Mouse (Mus musculus) erythroblast, adult 5-6 weeks (primary cell): ENCODE measurements around the gene Gm45623. TPM values are rescaled to one million over a fixed set of nuclear protein-coding genes. Genes with fewer than 3 reads are reported as not detected.
A peak's percentile ranks its signal among the peaks of the same experiment; 100 is the strongest.

Experiments
- ATAC-seq: replicated peaks from 2 replicates; pipeline ENCODE4 v1.8.0; 2016; ENCODE audit warnings: moderate number of reproducible peaks, mild to moderate bottlenecking, moderate TSS enrichment, inconsistent platforms; ENCODE audit not compliant: poor library complexity, low FRiP score, severe bottlenecking
- total RNA-seq, 2 experiments: library from RNA; stranded (forward) in 1 of 2; stranded (reverse) in 1 of 2; fragments of 150-400 nt in 1 of 2; fragments of 200-764, 138-1000 nt in 1 of 2; gene quantifications; 2 replicates each; pipeline versions ENCODE4 v1.2.3 to v1.2.4; 2015 to 2017; ENCODE audit warnings: low replicate concordance in 2 of 2

Gm45623 gene
- total RNA-seq, 2 experiments from 2014 or later, result not detected

GRCm38 (mm10) chr13:56703871-56704321, 49.7 kb downstream of the Gm45623 start:
- ATAC-seq, result peak; percentile 41; the same call in 1 of the 2 replicates

GRCm38 (mm10) chr13:56703222-56703870, 50.3 kb downstream of the Gm45623 start:
- peak; percentile 44; the same call in 1 of the 2 replicates for ATAC-seq

- no peak for ATAC-seq
Observed at GRCm38 (mm10) chr13:56702469-56703221, 51.0 kb downstream of the Gm45623 start, which contains the start of gene Smad5. Smad5 (plus strand) TSS chr13:56703010.

Other genes with a start within 250 kb of the Gm45623 start
- gene Fbxl21, start 231.4 kb downstream of the Gm45623 start, total RNA-seq (2015; ENCODE audit: low replicate concordance), result not detected in 2 replicates
- gene Fbxl21, start 231.4 kb downstream of the Gm45623 start, total RNA-seq (2017; ENCODE audit: low replicate concordance), result not detected in 2 replicates
- gene Lect2, start 205.3 kb downstream of the Gm45623 start, total RNA-seq (2015; ENCODE audit: low replicate concordance), result not detected in 2 replicates
- gene Lect2, start 205.3 kb downstream of the Gm45623 start, total RNA-seq (2017; ENCODE audit: low replicate concordance), result not detected in 2 replicates
- gene Tgfbi, start 144.3 kb downstream of the Gm45623 start, total RNA-seq (2015; ENCODE audit: low replicate concordance), result 20.4 and 25.7 TPM in 2 replicates
- 20.8 and 27.5 TPM in 2 replicates for gene Tgfbi, start 144.3 kb downstream of the Gm45623 start, total RNA-seq (2017; ENCODE audit: low replicate concordance)
- 9.4 and 11.0 TPM in 2 replicates for gene Smad5, start 50.8 kb downstream of the Gm45623 start, total RNA-seq (2015; ENCODE audit: low replicate concordance)
- gene Smad5, start 50.8 kb downstream of the Gm45623 start, total RNA-seq (2017; ENCODE audit: low replicate concordance), result 2.4 and 6.7 TPM in 2 replicates
- not detected in 2 replicates for gene Trpc7, start 142.2 kb upstream of the Gm45623 start, total RNA-seq (2015; ENCODE audit: low replicate concordance)
- 0.28 TPM in 1 of 2 replicates, not detected in the other for gene Trpc7, start 142.2 kb upstream of the Gm45623 start, total RNA-seq (2017; ENCODE audit: low replicate concordance)